Mouse (Mus musculus) WW6 (cell line): ENCODE data around the gene Ccpg1.

ENCODE experiments used
- DNase-seq: peaks from one replicate; pipeline ENCODE4 v3.0.0-alpha.2; 2013; ENCODE audit warnings: low read depth, low spot score

Ccpg1 gene

GRCm38 (mm10) chr9:72985250-72986220 lies at the start of gene Ccpg1, which contains the start of gene Ccpg1os:
Gene Ccpg1 (plus strand): TSS chr9:72985429.
Gene Ccpg1os (minus strand): TSS chr9:72985382.
- peak; percentile 97 for DNase-seq

- DNase-seq = no peak
Measured at GRCm38 (mm10) chr9:72936301-72936700, 48.9 kb upstream of the Ccpg1 start.

- DNase-seq = no peak
Measured at GRCm38 (mm10) chr9:72943424-72943823, 41.8 kb upstream of the Ccpg1 start.

GRCm38 (mm10) chr9:72944286-72944685 lies 40.9 kb upstream of the Ccpg1 start:
- DNase-seq = no peak

- no peak for DNase-seq
Measured at GRCm38 (mm10) chr9:72947010-72947409, 38.2 kb upstream of the Ccpg1 start.

- no peak for DNase-seq
Measured at GRCm38 (mm10) chr9:72949572-72949971, 35.7 kb upstream of the Ccpg1 start.

- no peak for DNase-seq
Measured at GRCm38 (mm10) chr9:72954746-72955145, 30.5 kb upstream of the Ccpg1 start.

GRCm38 (mm10) chr9:72955546-72955945 lies 29.7 kb upstream of the Ccpg1 start:
- no peak for DNase-seq

- DNase-seq = peak; percentile 61
Measured at GRCm38 (mm10) chr9:72958521-72959450, 26.4 kb upstream of the Ccpg1 start, which contains the start of the genes Dyx1c1 and Gm44503. Gene Dyx1c1 (plus strand): TSS chr9:72958785. Gene Gm44503 (plus strand): TSS chr9:72958852.

- no peak for DNase-seq
Measured at GRCm38 (mm10) chr9:72961346-72961745, 23.9 kb upstream of the Ccpg1 start.

GRCm38 (mm10) chr9:72961959-72962358 lies 23.3 kb upstream of the Ccpg1 start:
- no peak for DNase-seq

GRCm38 (mm10) chr9:72968349-72969061 lies 16.7 kb upstream of the Ccpg1 start:
- no peak for DNase-seq

GRCm38 (mm10) chr9:72969874-72970273 lies 15.4 kb upstream of the Ccpg1 start:
- peak; percentile 61 for DNase-seq

GRCm38 (mm10) chr9:72972435-72972834 lies 12.8 kb upstream of the Ccpg1 start:
- no peak for DNase-seq

GRCm38 (mm10) chr9:72972984-72973383 lies 12.2 kb upstream of the Ccpg1 start:
- no peak for DNase-seq

GRCm38 (mm10) chr9:72974734-72975133 lies 10.5 kb upstream of the Ccpg1 start:
- DNase-seq = no peak

GRCm38 (mm10) chr9:72975242-72975641 lies 10.0 kb upstream of the Ccpg1 start:
- DNase-seq = no peak

- no peak for DNase-seq
Measured at GRCm38 (mm10) chr9:72983066-72983465, 2.2 kb upstream of the Ccpg1 start.

- DNase-seq = no peak
Measured at GRCm38 (mm10) chr9:72987703-72988102, 2.5 kb downstream of the Ccpg1 start.

GRCm38 (mm10) chr9:72988706-72989105 lies 3.5 kb downstream of the Ccpg1 start:
- DNase-seq = no peak

GRCm38 (mm10) chr9:72991420-72991819 lies 6.2 kb downstream of the Ccpg1 start:
- no peak for DNase-seq
